Mouse (Mus musculus) hindbrain, embryonic 14.5 days (tissue): ENCODE data around the gene Tmem107. TPM values are rescaled to one million over a fixed set of nuclear protein-coding genes. Genes with fewer than 3 reads are reported as not detected.

Source experiments
- ATAC-seq: fragments of 200-750 bp; cut with Nextera tagmentation; 2 replicates; pipeline ENCODE4 v1.8.0; 2017; ENCODE audit warnings: moderate number of reproducible peaks, mild to moderate bottlenecking, moderate TSS enrichment, moderate library complexity; ENCODE audit not compliant: low FRiP score
- DNase-seq: peaks from one replicate; pipeline ENCODE4 v3.0.0-alpha.2; 2015; ENCODE audit warnings: low spot score
- H3K27ac ChIP-seq: fragments of 300-500 bp; sonication (generic); 2 replicates; pipeline ENCODE4 v1.5.1; 2014; ENCODE audit warnings: mild to moderate bottlenecking, moderate library complexity
- H3K27me3 ChIP-seq: fragments of 300-500 bp; sonication (generic); 2 replicates; pipeline ENCODE4 v1.6.1; 2014; ENCODE audit warnings: mild to moderate bottlenecking, low read length, mixed read lengths; ENCODE audit not compliant: control insufficient read depth, insufficient read depth
- H3K36me3 ChIP-seq: fragments of 300-500 bp; sonication (generic); replicated peaks from 2 replicates; pipeline ENCODE4 v1.6.1; 2014; ENCODE audit not compliant: control insufficient read depth, insufficient read depth
- H3K4me1 ChIP-seq: fragments of 300-500 bp; sonication (generic); replicated peaks from 2 replicates; pipeline ENCODE4 v1.6.1; 2014; ENCODE audit warnings: antibody characterized with exemption, low read length, mixed read lengths; ENCODE audit not compliant: control insufficient read depth, insufficient read depth
- H3K4me2 ChIP-seq: fragments of 300-500 bp; sonication (generic); replicated peaks from 2 replicates; pipeline ENCODE4 v1.6.1; 2014; ENCODE audit warnings: mild to moderate bottlenecking, moderate library complexity
- H3K4me3 ChIP-seq: fragments of 300-500 bp; sonication (generic); replicated peaks from 2 replicates; pipeline ENCODE4 v1.5.1; 2014; ENCODE audit warnings: mild to moderate bottlenecking, low read length
- H3K9ac ChIP-seq: fragments of 300-500 bp; sonication (generic); 2 replicates; pipeline ENCODE4 v1.6.1; 2014
- H3K9me3 ChIP-seq: fragments of 300-500 bp; sonication (generic); 2 replicates; pipeline ENCODE4 v1.6.1; 2016; ENCODE audit warnings: low read length; ENCODE audit not compliant: control insufficient read depth
- WGBS: fragments of 180-500 bp; shearing (Covaris S2); extraction: QIAGEN DNeasy Blood & Tissue Kit; methylation state at CpG from one replicate; pipeline ENCODE4 v1.1.7; 2014; 5-methylcytosine and 5-hydroxymethylcytosine counted together
- polyA plus RNA-seq: library from polyadenylated mRNA; unstranded; fragments of >200 nt; fragmentation: Nextera tagmentation; extraction: Ambion mirVana; gene quantifications from 2 replicates; pipeline ENCODE4 v1.2.1, GENCODE M21; 2014

Tmem107 gene
- polyA plus RNA-seq, 1 experiment from 2014 or later, result 40.3 TPM

GRCm38 (mm10) chr11:69063413-69064201, 7.0 kb upstream of the Tmem107 start:
- peaks cover 28% of the 10 kb centered on the region for H3K4me1 ChIP-seq
- H3K4me3 ChIP-seq, result peak overlapping the region; percentile 60
- H3K9ac ChIP-seq, result peak overlapping the region; percentile 59
- under 1% methylated on average over 31 of the region's 31 CpGs for WGBS
- H3K36me3 ChIP-seq, result no peaks in the 10 kb centered on the region
- H3K4me2 ChIP-seq, result peak overlapping the region; percentile 80
- ATAC-seq (0 out of 2 replicates have a peak, but pooled peaks have one; percentile 24), DNase-seq (peak; percentile 93)
- no peaks in the 10 kb centered on the region for H3K9me3 ChIP-seq
- H3K27me3 ChIP-seq, result no peaks in the 10 kb centered on the region
- H3K27ac ChIP-seq, result peak overlapping the region; percentile 53

GRCm38 (mm10) chr11:69064259-69065133, 6.1 kb upstream of the Tmem107 start:
- H3K27ac ChIP-seq, result no peak overlapping the region
- H3K36me3 ChIP-seq, result no peaks in the 10 kb centered on the region
- peak overlapping the region; percentile 59 for H3K9ac ChIP-seq
- ATAC-seq (no peak), DNase-seq (no peak)
- H3K4me3 ChIP-seq, result peak overlapping the region; percentile 60
- H3K27me3 ChIP-seq, result no peaks in the 10 kb centered on the region
- H3K4me2 ChIP-seq, result peak overlapping the region; percentile 80
- H3K9me3 ChIP-seq, result no peaks in the 10 kb centered on the region
- H3K4me1 ChIP-seq, result peaks cover 27% of the 10 kb centered on the region
- 39% methylated on average over 9 of the region's 9 CpGs for WGBS

- Histone ChIP-seq H3K9me3 (no peaks in the 10 kb centered on the region), H3K4me2 (peak overlapping the region; percentile 78), H3K27me3 (no peaks in the 10 kb centered on the region), H3K4me3 (peak overlapping the region; percentile 30), H3K36me3 (no peaks in the 10 kb centered on the region), H3K4me1 (peaks cover 27% of the 10 kb centered on the region), H3K27ac (no peak overlapping the region), H3K9ac (no peak overlapping the region)
- 58% methylated on average over 3 of the region's 3 CpGs for WGBS
- no peak for ATAC-seq
- DNase-seq, result no peak
Measured at GRCm38 (mm10) chr11:69065394-69065925, 5.1 kb upstream of the Tmem107 start.

GRCm38 (mm10) chr11:69066163-69066861, 4.3 kb upstream of the Tmem107 start:
- WGBS, result 1% methylated on average over 29 of the region's 29 CpGs
- no peak overlapping the region for H3K27ac ChIP-seq

GRCm38 (mm10) chr11:69066956-69067355, 3.6 kb upstream of the Tmem107 start:
- peak overlapping the region; percentile 51 for H3K9ac ChIP-seq

More at GRCm38 (mm10) chr11:69066163-69066861, 4.3 kb upstream of the Tmem107 start:
- H3K9me3 ChIP-seq, result no peaks in the 10 kb centered on the region
- H3K27me3 ChIP-seq, result no peaks in the 10 kb centered on the region
- peak overlapping the region; percentile 78 for H3K4me2 ChIP-seq
- ATAC-seq (no peak), DNase-seq (no peak)
- no peaks in the 10 kb centered on the region for H3K36me3 ChIP-seq
- peak overlapping the region; percentile 51 for H3K9ac ChIP-seq
- peak overlapping the region; percentile 30 for H3K4me3 ChIP-seq
- peaks cover 22% of the 10 kb centered on the region for H3K4me1 ChIP-seq

GRCm38 (mm10) chr11:69067601-69068000, 3.0 kb upstream of the Tmem107 start:
- no peaks in the 10 kb centered on the region for H3K9me3 ChIP-seq
- no peaks in the 10 kb centered on the region for H3K36me3 ChIP-seq
- H3K4me2 ChIP-seq, result no peak overlapping the region
- no peak overlapping the region for H3K27ac ChIP-seq
- ATAC-seq, result no peak
- no peak overlapping the region for H3K4me3 ChIP-seq
- no peak overlapping the region for H3K9ac ChIP-seq
- no peaks in the 10 kb centered on the region for H3K27me3 ChIP-seq
- H3K4me1 ChIP-seq, result peaks cover 25% of the 10 kb centered on the region
- no peak for DNase-seq
- 59% methylated on average over 6 of the region's 6 CpGs for WGBS

More at GRCm38 (mm10) chr11:69066956-69067355, 3.6 kb upstream of the Tmem107 start:
- H3K4me1 ChIP-seq, result peaks cover 20% of the 10 kb centered on the region
- H3K27ac ChIP-seq, result no peak overlapping the region
- no peaks in the 10 kb centered on the region for H3K27me3 ChIP-seq
- peak overlapping the region; percentile 30 for H3K4me3 ChIP-seq
- DNase-seq, result peak; percentile 94
- 9% methylated on average over 8 of the region's 8 CpGs for WGBS
- ATAC-seq, result no peak
- H3K36me3 ChIP-seq, result no peaks in the 10 kb centered on the region
- peak overlapping the region; percentile 78 for H3K4me2 ChIP-seq
- H3K9me3 ChIP-seq, result no peaks in the 10 kb centered on the region

- ATAC-seq (peak; percentile 13; the same call in 1 of the 2 replicates), DNase-seq (no peak)
- Histone ChIP-seq H3K4me3 (peak overlapping the region; percentile 55), H3K27ac (peak overlapping the region; percentile 91), H3K9me3 (no peaks in the 10 kb centered on the region), H3K36me3 (no peaks in the 10 kb centered on the region), H3K9ac (peak overlapping the region; percentile 84), H3K4me1 (peaks cover 25% of the 10 kb centered on the region), H3K4me2 (peak overlapping the region; percentile 85), H3K27me3 (no peaks in the 10 kb centered on the region)
- under 1% methylated on average over 13 of the region's 13 CpGs for WGBS
Measured at GRCm38 (mm10) chr11:69070093-69070492, 513 bp upstream of the Tmem107 start.

GRCm38 (mm10) chr11:69071262-69071661, 656 bp downstream of the Tmem107 start:
- peak overlapping the region; percentile 85 for H3K4me2 ChIP-seq
- DNase-seq (no peak), ATAC-seq (no peak)
- H3K27me3 ChIP-seq, result no peaks in the 10 kb centered on the region
- H3K4me3 ChIP-seq, result peak overlapping the region; percentile 55
- H3K27ac ChIP-seq, result peak overlapping the region; percentile 91
- no peaks in the 10 kb centered on the region for H3K9me3 ChIP-seq
- H3K4me1 ChIP-seq, result peaks cover 18% of the 10 kb centered on the region
- no peaks in the 10 kb centered on the region for H3K36me3 ChIP-seq
- peak overlapping the region; percentile 84 for H3K9ac ChIP-seq
- WGBS, result 21% methylated on average over 9 of the region's 9 CpGs
